Mouse (Mus musculus): ENCODE measurements around the gene Nlrc4.

Nlrc4 gene

GRCm38 (mm10) chr17:74424401-74425005 is 34.4 kb downstream of the Nlrc4 start:
- no peak for DNase-seq

- no peak for DNase-seq
Measured at GRCm38 (mm10) chr17:74420656-74421055, 38.3 kb downstream of the Nlrc4 start.

GRCm38 (mm10) chr17:74418171-74418570 is 40.8 kb downstream of the Nlrc4 start:
- no peak for DNase-seq

- no peak for DNase-seq
Measured at GRCm38 (mm10) chr17:74416841-74417360, 42.0 kb downstream of the Nlrc4 start.

- DNase-seq, result no peak
Measured at GRCm38 (mm10) chr17:74414671-74415070, 44.3 kb downstream of the Nlrc4 start.

GRCm38 (mm10) chr17:74413324-74413723 is 45.6 kb downstream of the Nlrc4 start:
- no peak for DNase-seq

GRCm38 (mm10) chr17:74409722-74410121 is 49.2 kb downstream of the Nlrc4 start:
- DNase-seq, result no peak

GRCm38 (mm10) chr17:74406487-74406886 is 52.5 kb downstream of the Nlrc4 start:
- no peak for DNase-seq

- no peak for DNase-seq
Measured at GRCm38 (mm10) chr17:74402486-74403222, 56.3 kb downstream of the Nlrc4 start.

- no peak for DNase-seq
Measured at GRCm38 (mm10) chr17:74397173-74397572, 61.8 kb downstream of the Nlrc4 start.

- DNase-seq, result no peak
Measured at GRCm38 (mm10) chr17:74396766-74397165, 62.2 kb downstream of the Nlrc4 start.

- DNase-seq, result peak; percentile 99
Measured at GRCm38 (mm10) chr17:74395383-74396065, 63.4 kb downstream of the Nlrc4 start, which contains the start of gene Slc30a6. Slc30a6 (plus strand) TSS chr17:74395608.

GRCm38 (mm10) chr17:74394855-74395254 is 64.1 kb downstream of the Nlrc4 start:
- peak; percentile 6 for DNase-seq

GRCm38 (mm10) chr17:74394381-74394780 is 64.6 kb downstream of the Nlrc4 start:
- no peak for DNase-seq

GRCm38 (mm10) chr17:74389847-74390246 is 69.1 kb downstream of the Nlrc4 start:
- no peak for DNase-seq

- DNase-seq, result no peak
Measured at GRCm38 (mm10) chr17:74386657-74387056, 72.3 kb downstream of the Nlrc4 start.

GRCm38 (mm10) chr17:74376916-74377315 is 82.0 kb downstream of the Nlrc4 start:
- DNase-seq, result peak; percentile 12

Data from lung, postnatal 36 days (tissue).